Comparison of ENCODE assay signal across 23 mouse cellular contexts in genomic region chr2:144718273-144718672, GRCm38 (mm10).
DNase-seq lines count a peak whose midpoint lies in the region; ATAC-seq lines count a peak whose summit lies in the region.
"Had no signal": no experiment of that assay in that cellular context is flagged by ENCODE, and none has a peak within 500 bp of the region (broad histone marks: within the 10 kb centered on the region; RNA-seq: fewer than 3 reads in every experiment).

No protein-coding gene starts in this region.

- intact Hi-C loops in left cerebral cortex, postnatal 4 days (cut with DNase I), result no loop called here
- intact Hi-C loops in left cerebral cortex, postnatal 36 days (cut with DNase I), result no loop called here

- no peak for ATAC-seq in liver, embryonic 12.5 days
- ATAC-seq: forebrain, embryonic 14.5 days; forebrain, postnatal 0 days; hindbrain, embryonic 16.5 days; inflammation-experienced regulatory T-cells, adult 6 months; intestine, embryonic 16.5 days had no signal

- H3K4me2 ChIP-seq in liver, embryonic 12.5 days, result no peak overlapping the region
- H3K4me2 ChIP-seq: embryonic facial prominence, embryonic 12.5 days; embryonic facial prominence, embryonic 15.5 days; heart, embryonic 11.5 days; hindbrain, embryonic 13.5 days had no signal

- 0 out of 2 replicates have a peak, but pooled peaks cover 5% of the 10 kb centered on the region for H3K4me1 ChIP-seq in liver, embryonic 12.5 days

- H3K36me3 ChIP-seq in liver, embryonic 12.5 days, result no peaks in the 10 kb centered on the region
- H3K36me3 ChIP-seq: embryonic facial prominence, embryonic 12.5 days; embryonic facial prominence, embryonic 15.5 days; hindbrain, embryonic 13.5 days had no signal

- no peak overlapping the region for H3K4me3 ChIP-seq in liver, embryonic 12.5 days
- H3K4me3 ChIP-seq: embryonic facial prominence, embryonic 12.5 days; embryonic facial prominence, embryonic 15.5 days; gastrocnemius, adult 2 months; hindbrain, embryonic 13.5 days had no signal

- DNase-seq in cerebellum, adult 9-10 months, result peak; percentile 15
- no peak for DNase-seq in cerebellum, postnatal 14 days
- peak; percentile 32 for DNase-seq in left cerebral cortex, postnatal 4 days
- DNase-seq in left cerebral cortex, postnatal 36 days (ENCODE audit: low spot score in 2 of 2), result no peak
- DNase-seq in Muller cell, postnatal 12 days (ENCODE audit: inconsistent ontology term), result peak; percentile 57
- DNase-seq: adrenal gland, adult 2 months; adrenal gland, postnatal 14 days; B cell, adult 2 months; forebrain, postnatal 0 days; gastrocnemius, adult 2 months; gastrocnemius, postnatal 14 days; heart, adult 11 months had no signal

- H3K27ac ChIP-seq in liver, embryonic 12.5 days, result no peak overlapping the region
- H3K27ac ChIP-seq: embryonic facial prominence, embryonic 12.5 days; embryonic facial prominence, embryonic 15.5 days; gastrocnemius, adult 2 months; hindbrain, embryonic 13.5 days had no signal

- no peak overlapping the region for H3K9ac ChIP-seq in liver, embryonic 12.5 days
- H3K9ac ChIP-seq: embryonic facial prominence, embryonic 12.5 days; embryonic facial prominence, embryonic 15.5 days; forebrain, postnatal 0 days; hindbrain, embryonic 13.5 days had no signal

- 68% methylated on average over 5 of the region's 5 CpGs for WGBS in liver, embryonic 12.5 days (ENCODE audit: insufficient replicate concordance)

- H3K9me3 ChIP-seq in liver, embryonic 12.5 days (replicated peaks), result no peaks in the 10 kb centered on the region
- H3K9me3 ChIP-seq: embryonic facial prominence, embryonic 12.5 days; embryonic facial prominence, embryonic 15.5 days; G1E; hindbrain, embryonic 13.5 days had no signal

- H3K27me3 ChIP-seq in liver, embryonic 12.5 days (replicated peaks), result no peaks in the 10 kb centered on the region
- H3K27me3 ChIP-seq: CH12.LX; embryonic facial prominence, embryonic 12.5 days; embryonic facial prominence, embryonic 15.5 days; hindbrain, embryonic 13.5 days had no signal

Comparison
In these comparisons a context has a peak if more than half of its experiments do, and no peak if none do; other contexts are left out.
1. DNase-seq: peak in cerebellum, adult 9-10 months (single experiment), left cerebral cortex, postnatal 4 days (single experiment) and Muller cell, postnatal 12 days (single experiment); none in cerebellum, postnatal 14 days (0 of 2) and left cerebral cortex, postnatal 36 days (0 of 2).